Mouse (Mus musculus) left cerebral cortex, adult 2 months (tissue): ENCODE data around the gene Meiob. TPM values are rescaled to one million over a fixed set of nuclear protein-coding genes. Genes with fewer than 3 reads are reported as not detected.

Experiments
- DNase-seq, 2 experiments: peaks; one replicate each; pipeline ENCODE4 v3.0.0; 2021 to 2022; ENCODE audit warnings: low spot score in 2 of 2, mixed read lengths in 1 of 2; ENCODE audit errors: extremely low spot score in 1 of 2
- H3K27ac ChIP-seq: fragments of 200-600 bp; 2 replicates; pipeline ENCODE4 v1.8.1; 2022
- H3K4me3 ChIP-seq: fragments of 200-600 bp; 2 replicates; pipeline ENCODE4 v1.8.1; 2022
- CTCF ChIP-seq: fragments of 200-600 bp; IDR thresholded peaks from 2 replicates; pipeline ENCODE4 v1.8.1; 2022; ENCODE audit warnings: antibody characterized with exemption, mild to moderate bottlenecking, moderate library complexity
- intact Hi-C: fragments of 180-260 bp; cut with DNase I; formaldehyde crosslinking; loops from one replicate; pipeline ENCODE4 v1.15.1; 2025
- total RNA-seq, 2 experiments: library from RNA; stranded (reverse); gene quantifications; 2 replicates each; pipeline ENCODE4 v1.2.3; 2021

Meiob gene
- total RNA-seq, 2 experiments from 2014 or later, result not detected

- Histone ChIP-seq H3K4me3 (no peak overlapping the region), H3K27ac (no peak overlapping the region)
- intact Hi-C loops, result no loop called here
- TF ChIP-seq CTCF, result no peak
- no peak for DNase-seq
These were observed 9.3 kb upstream of the Meiob start for GRCm38 (mm10) chr17:24794791-24795190.

- no peak overlapping the region for H3K4me3 ChIP-seq
- H3K27ac ChIP-seq, result no peak overlapping the region
- TF ChIP-seq CTCF, result no peak
- intact Hi-C loops, result no loop called here
- no peak for DNase-seq
These were observed 7.1 kb upstream of the Meiob start for GRCm38 (mm10) chr17:24796969-24797368.

DNA sequence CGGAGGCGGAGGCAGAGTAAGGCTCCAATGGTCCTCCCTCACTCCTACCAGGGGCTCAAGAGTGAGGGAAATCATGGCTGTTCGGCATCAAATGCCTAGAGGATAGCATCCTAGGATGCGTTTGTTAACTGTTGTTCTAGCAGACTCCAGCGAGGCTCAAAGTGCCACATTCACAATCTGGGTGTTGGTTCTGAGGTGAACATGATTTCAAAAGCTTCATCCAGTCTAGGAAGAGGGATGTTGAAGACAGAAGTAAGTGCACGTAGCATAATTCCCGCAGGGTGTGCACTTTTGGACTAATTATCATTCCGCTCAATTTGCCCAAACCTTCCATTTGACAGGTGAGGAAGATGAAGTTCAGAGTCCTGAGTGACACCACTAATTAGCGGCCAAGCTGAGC lies 5.9 kb upstream of the Meiob start:
- Histone ChIP-seq H3K4me3 (no peak overlapping the region), H3K27ac (no peak overlapping the region)
- TF ChIP-seq CTCF, result no peak
- no peak for DNase-seq
- intact Hi-C loops, result no loop called here

GRCm38 (mm10) chr17:24799476-24799875 lies 4.6 kb upstream of the Meiob start:
- H3K27ac ChIP-seq, result no peak overlapping the region
- no peak for DNase-seq
- H3K4me3 ChIP-seq, result no peak overlapping the region
- TF ChIP-seq CTCF, result no peak
- intact Hi-C loops, result no loop called here

- intact Hi-C loops, result no loop called here
- no peak; the same call in 1 of the 2 replicates for TF ChIP-seq CTCF
- Histone ChIP-seq H3K27ac (no peak overlapping the region), H3K4me3 (no peak overlapping the region)
- no peak for DNase-seq
These were observed 3.6 kb upstream of the Meiob start for GRCm38 (mm10) chr17:24800524-24800923.

DNA sequence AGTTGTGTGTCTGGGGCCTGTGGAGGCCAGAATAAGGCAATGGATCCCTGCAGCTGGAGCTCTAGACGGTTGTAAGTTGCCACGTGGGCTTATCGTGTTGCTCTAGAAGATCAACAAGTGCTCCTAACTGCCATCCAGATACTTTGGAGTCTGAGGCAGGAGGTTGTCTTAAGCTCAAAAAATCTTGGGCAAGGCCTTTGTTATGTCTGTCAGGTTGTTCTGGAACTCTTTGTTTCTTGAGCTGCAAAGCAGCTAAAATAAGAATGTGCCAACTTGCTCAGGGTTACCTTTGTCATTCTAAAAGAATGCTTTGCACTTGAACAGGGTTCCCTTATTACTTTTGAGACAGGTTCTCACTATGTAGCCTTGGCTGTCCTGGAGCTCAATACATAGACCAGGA lies 7.1 kb downstream of the Meiob start:
- no peak overlapping the region for H3K4me3 ChIP-seq
- intact Hi-C loops, result no loop called here
- no peak overlapping the region for H3K27ac ChIP-seq
- no peak for DNase-seq
- TF ChIP-seq CTCF, result no peak

DNA sequence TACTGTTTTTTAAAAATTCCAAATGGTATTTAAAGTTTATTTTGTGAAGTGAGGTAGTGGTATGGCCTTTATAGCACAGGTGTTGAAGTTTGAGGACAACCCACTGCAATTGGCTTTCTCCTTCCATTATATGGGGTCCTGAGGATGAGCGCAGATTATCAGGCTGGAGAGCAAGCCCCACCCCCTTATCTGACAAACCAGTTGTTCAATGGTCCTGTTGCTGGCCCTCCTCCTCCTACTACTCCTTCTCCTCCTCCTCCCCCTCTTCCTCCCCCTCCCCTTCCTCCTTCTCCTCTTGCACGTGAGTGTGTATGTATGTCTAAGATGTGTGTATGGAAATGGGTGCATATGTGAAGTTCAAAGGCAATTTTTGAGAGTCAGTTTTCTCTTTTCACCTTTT lies 8.1 kb downstream of the Meiob start:
- H3K27ac ChIP-seq, result no peak overlapping the region
- TF ChIP-seq CTCF, result no peak
- H3K4me3 ChIP-seq, result no peak overlapping the region
- no peak for DNase-seq
- intact Hi-C loops, result no loop called here

GRCm38 (mm10) chr17:24815256-24815655 lies 11.2 kb downstream of the Meiob start:
- no peak overlapping the region for H3K27ac ChIP-seq
- H3K4me3 ChIP-seq, result no peak overlapping the region
- DNase-seq, result no peak
- no peak for TF ChIP-seq CTCF
- intact Hi-C loops, result no loop called here

DNA sequence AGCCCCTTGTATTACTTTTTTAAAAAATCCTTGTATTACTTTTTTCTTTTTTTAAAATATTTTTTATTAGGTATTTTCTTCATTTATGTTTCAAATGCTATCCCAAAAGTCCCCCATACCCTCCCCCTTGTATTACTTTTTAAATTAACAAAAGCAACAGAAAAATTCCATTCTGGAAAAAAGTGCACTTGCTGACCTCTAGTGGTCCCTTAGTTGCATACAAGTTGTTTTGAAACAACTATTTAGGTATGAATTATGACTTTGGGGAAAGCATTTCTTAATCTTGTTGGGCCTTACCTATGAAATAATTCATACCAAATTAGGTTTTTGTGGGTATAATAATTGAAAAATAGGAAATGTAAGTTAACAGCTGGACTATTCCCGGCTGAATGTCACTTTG lies 13.4 kb downstream of the Meiob start:
- no peak overlapping the region for H3K27ac ChIP-seq
- H3K4me3 ChIP-seq, result no peak overlapping the region
- peak; percentile 59 for TF ChIP-seq CTCF
- DNase-seq, result no peak
- intact Hi-C loops, result no loop called here

- no peak overlapping the region for H3K4me3 ChIP-seq
- intact Hi-C loops, result loop anchor here (1.0 kb wide), 1 partner anchor 73 kb away; no protein-coding TSS in a partner anchor
These were observed 14.1 kb downstream of the Meiob start for GRCm38 (mm10) chr17:24818172-24818571.

DNA sequence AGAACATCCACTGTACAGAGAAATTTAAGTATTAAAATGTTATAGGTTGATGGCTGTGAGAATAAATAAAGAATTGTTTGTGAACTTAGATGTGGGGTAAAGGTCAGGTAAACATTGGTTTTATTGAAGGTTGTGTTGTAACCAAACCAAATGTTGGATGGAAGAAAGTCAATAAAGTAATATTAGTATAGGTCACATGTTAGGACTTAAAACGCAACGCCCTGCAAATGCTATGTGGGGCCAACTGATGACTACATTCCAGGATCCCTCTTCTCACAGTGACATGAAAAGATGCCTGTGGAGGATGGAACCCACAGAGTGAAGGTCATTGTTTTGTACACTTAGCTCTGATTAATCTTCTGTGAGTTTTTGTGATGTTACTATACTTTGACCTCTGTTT lies 15.4 kb downstream of the Meiob start:
- intact Hi-C loops, result no loop called here
- Histone ChIP-seq H3K27ac (no peak overlapping the region), H3K4me3 (no peak overlapping the region)
- no peak for TF ChIP-seq CTCF
- no peak for DNase-seq

More at GRCm38 (mm10) chr17:24818172-24818571, 14.1 kb downstream of the Meiob start:
- no peak overlapping the region for H3K27ac ChIP-seq
- no peak for TF ChIP-seq CTCF
- DNase-seq, result no peak

DNA sequence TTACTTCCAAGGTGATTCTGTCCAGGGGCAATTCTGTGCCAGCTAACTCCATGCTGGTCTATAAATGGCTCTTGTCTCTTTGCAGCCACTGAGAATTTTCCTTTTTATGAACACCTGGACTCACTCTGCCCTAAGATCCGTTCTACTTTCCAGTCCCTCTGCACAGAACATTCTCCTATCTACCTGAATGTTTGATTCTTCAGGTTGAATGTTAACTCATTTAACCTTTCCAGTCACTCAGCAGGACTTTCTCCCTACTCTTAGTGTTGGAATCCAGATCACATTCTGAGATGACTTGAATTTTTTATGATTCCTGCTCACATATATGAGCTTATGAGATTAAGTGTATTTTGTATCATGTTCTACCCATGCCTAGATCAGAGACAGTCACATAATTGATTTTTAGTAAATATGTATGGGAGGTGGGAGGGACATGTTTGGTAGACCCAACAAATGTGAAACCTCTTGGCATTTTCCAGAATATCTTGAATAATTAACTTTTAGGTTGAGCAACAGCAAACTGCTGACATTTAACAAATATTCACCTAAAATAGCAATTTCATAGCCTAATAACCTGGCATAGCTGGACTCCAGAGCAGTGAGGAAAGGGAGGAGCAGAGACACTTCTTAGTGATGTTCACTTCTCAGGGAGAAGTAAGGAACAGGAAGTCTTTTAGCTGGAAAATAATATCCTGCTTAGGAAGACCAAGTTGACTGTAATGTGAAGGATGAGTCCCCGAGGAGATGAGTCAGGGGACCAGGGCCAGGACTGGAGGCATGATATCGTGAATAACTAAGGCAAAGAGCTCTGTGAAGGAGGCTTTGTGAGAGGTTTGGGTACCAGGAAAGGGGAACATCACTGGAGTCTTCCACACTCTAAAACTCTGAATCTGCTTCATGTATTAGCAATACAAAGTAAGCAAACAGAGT lies 17.5 kb downstream of the Meiob start:
- TF ChIP-seq CTCF, result no peak
- Histone ChIP-seq H3K27ac (no peak overlapping the region), H3K4me3 (no peak overlapping the region)
- intact Hi-C loops, result no loop called here
- DNase-seq, result no peak

GRCm38 (mm10) chr17:24839842-24840241 lies 35.8 kb downstream of the Meiob start, which contains the start of gene Hagh:
Hagh (plus strand) TSS chr17:24840143.
- no peak within 1 kb of the TSS for H3K27ac ChIP-seq
- no peak for DNase-seq
- no peak for TF ChIP-seq CTCF
- no peak within 1 kb of the TSS for H3K4me3 ChIP-seq
- intact Hi-C loops, result no loop called here
